Mouse (Mus musculus) MEL (cell line): ENCODE measurements around the gene Mog. TPM values are rescaled to one million over a fixed set of nuclear protein-coding genes. Genes with fewer than 3 reads are reported as not detected.

Source experiments
- DNase-seq: peaks from one replicate; pipeline ENCODE4 v3.0.0; 2011; ENCODE audit warnings: low read depth, low spot score
- H3K27ac ChIP-seq: 2 replicates; pipeline ENCODE4 v1.5.1; 2012; ENCODE audit warnings: low read depth, mild to moderate bottlenecking, control low read depth, low read length, moderate library complexity; ENCODE audit not compliant: control insufficient read depth
- H3K27me3 ChIP-seq, 2 experiments: fragments of 150-350 bp in 1 of 2; sonication (generic) in 1 of 2; 2 replicates each; pipeline ENCODE4 v1.6.1; 2012; ENCODE audit warnings: low read length in 2 of 2, mild to moderate bottlenecking in 2 of 2, improper control_type of control experiment in 1 of 2, moderate library complexity in 1 of 2; ENCODE audit not compliant: insufficient read depth in 2 of 2, control insufficient read depth in 1 of 2
- H3K36me3 ChIP-seq, 2 experiments: 2 replicates each; pipeline ENCODE4 v1.6.1; 2012 to 2014; ENCODE audit warnings: low read length in 2 of 2, improper control_type of control experiment in 1 of 2, inconsistent platforms in 1 of 2, mild to moderate bottlenecking in 1 of 2; ENCODE audit not compliant: insufficient read depth in 2 of 2, control insufficient read depth in 1 of 2
- H3K4me1 ChIP-seq, 2 experiments: fragments of 150-350 bp in 1 of 2; sonication (generic) in 1 of 2; 2 replicates each; pipeline ENCODE4 v1.6.1; 2012; ENCODE audit warnings: low read length in 2 of 2, improper control_type of control experiment in 1 of 2, mild to moderate bottlenecking in 1 of 2; ENCODE audit not compliant: insufficient read depth in 2 of 2, control insufficient read depth in 1 of 2
- H3K4me3 ChIP-seq, 2 experiments: fragments of 150-350 bp in 1 of 2; sonication (generic) in 1 of 2; 2 replicates each; pipeline ENCODE4 v1.5.1; 2012; ENCODE audit warnings: low read depth in 2 of 2, low read length in 2 of 2, mild to moderate bottlenecking in 2 of 2, moderate library complexity in 2 of 2, control low read depth in 1 of 2, improper control_type of control experiment in 1 of 2; ENCODE audit not compliant: control insufficient read depth in 1 of 2, insufficient read depth in 1 of 2
- H3K79me2 ChIP-seq: 2 replicates; pipeline ENCODE4 v1.6.1; 2012; ENCODE audit warnings: mild to moderate bottlenecking, low read length, moderate library complexity; ENCODE audit not compliant: control insufficient read depth, poor library complexity, insufficient read depth
- H3K9ac ChIP-seq: 2 replicates; pipeline ENCODE4 v1.6.1; 2012; ENCODE audit warnings: low read depth, mild to moderate bottlenecking, control low read depth, low read length, moderate library complexity; ENCODE audit not compliant: control insufficient read depth, poor library complexity, severe bottlenecking
- H3K9me3 ChIP-seq: fragments of 150-350 bp; sonication (generic); replicated peaks from 2 replicates; pipeline ENCODE4 v1.6.1; 2012; ENCODE audit warnings: mild to moderate bottlenecking, low read length, improper control_type of control experiment, moderate library complexity; ENCODE audit not compliant: insufficient read depth
- BHLHE40 ChIP-seq: IDR thresholded peaks from 2 replicates; pipeline ENCODE4 v1.6.1; 2012; ENCODE audit warnings: low read depth, mild to moderate bottlenecking, inconsistent platforms, low read length, improper control_type of control experiment, borderline replicate concordance
- CHD1 ChIP-seq: IDR thresholded peaks from 2 replicates; pipeline ENCODE4 v1.6.1; 2012; ENCODE audit warnings: low read depth, mild to moderate bottlenecking, inconsistent platforms, low read length, improper control_type of control experiment
- CHD2 ChIP-seq: IDR thresholded peaks from 2 replicates; pipeline ENCODE4 v1.6.1; 2011; ENCODE audit warnings: low read length, improper control_type of control experiment
- E2F4 ChIP-seq: IDR thresholded peaks from 2 replicates; pipeline ENCODE4 v1.6.1; 2011; ENCODE audit warnings: low read depth, low read length, improper control_type of control experiment, borderline replicate concordance
- ELF1 ChIP-seq: IDR thresholded peaks from 2 replicates; pipeline ENCODE4 v1.6.1; 2014; ENCODE audit warnings: low read depth, mild to moderate bottlenecking, inconsistent platforms, low read length, improper control_type of control experiment, moderate library complexity
- EP300 ChIP-seq, 2 experiments: IDR thresholded peaks; 2 replicates each; pipeline ENCODE4 v1.6.1; 2011; ENCODE audit warnings: improper control_type of control experiment in 2 of 2, low read length in 2 of 2, low read depth in 1 of 2, mild to moderate bottlenecking in 1 of 2
- ETS1 ChIP-seq: IDR thresholded peaks from 2 replicates; pipeline ENCODE4 v1.6.1; 2012; ENCODE audit warnings: low read depth, mild to moderate bottlenecking, inconsistent platforms, low read length, improper control_type of control experiment, moderate library complexity
- GABPA ChIP-seq: IDR thresholded peaks from 2 replicates; pipeline ENCODE4 v1.6.1; 2012; ENCODE audit warnings: low read depth, mild to moderate bottlenecking, inconsistent platforms, low read length, improper control_type of control experiment, moderate library complexity
- GATA1 ChIP-seq: IDR thresholded peaks from 2 replicates; pipeline ENCODE4 v1.6.1; 2011; ENCODE audit warnings: low read depth, low read length, improper control_type of control experiment
- KAT2A ChIP-seq: conservative IDR thresholded peaks from 2 replicates; pipeline ENCODE4 v1.6.1; 2012; ENCODE audit warnings: low read depth, low read length, improper control_type of control experiment, inconsistent platforms
- MAFK ChIP-seq: IDR thresholded peaks from 2 replicates; pipeline ENCODE4 v1.6.1; 2011; ENCODE audit warnings: low read depth, mild to moderate bottlenecking, low read length, improper control_type of control experiment, borderline replicate concordance
- MAX ChIP-seq: IDR thresholded peaks from 2 replicates; pipeline ENCODE4 v1.6.1; 2011; ENCODE audit warnings: low read length, improper control_type of control experiment
- MAZ ChIP-seq: IDR thresholded peaks from 2 replicates; pipeline ENCODE4 v1.6.1; 2012; ENCODE audit warnings: low read depth, mild to moderate bottlenecking, inconsistent platforms, low read length, improper control_type of control experiment
- MYB ChIP-seq: IDR thresholded peaks from 2 replicates; pipeline ENCODE4 v1.6.1; 2011; ENCODE audit warnings: mild to moderate bottlenecking, low read depth, low read length, improper control_type of control experiment
- MYC ChIP-seq: IDR thresholded peaks from 2 replicates; pipeline ENCODE4 v1.6.1; 2011; ENCODE audit warnings: low read depth, mild to moderate bottlenecking, low read length, improper control_type of control experiment, moderate library complexity
- NELFE ChIP-seq: IDR thresholded peaks from 2 replicates; pipeline ENCODE4 v1.6.1; 2011; ENCODE audit warnings: low read depth, low read length, improper control_type of control experiment
- NRF1 ChIP-seq: IDR thresholded peaks from 2 replicates; pipeline ENCODE4 v1.6.1; 2014; ENCODE audit warnings: low read depth, mild to moderate bottlenecking, inconsistent platforms, low read length, improper control_type of control experiment, moderate library complexity; ENCODE audit not compliant: poor library complexity, insufficient read depth, severe bottlenecking
- POLR2A ChIP-seq, 2 experiments: IDR thresholded peaks; 2 replicates each; pipeline ENCODE4 v1.6.1; 2011 to 2012; ENCODE audit warnings: low read length in 2 of 2, mild to moderate bottlenecking in 2 of 2, control low read depth in 1 of 2, improper control_type of control experiment in 1 of 2, low read depth in 1 of 2, moderate library complexity in 1 of 2; ENCODE audit not compliant: control insufficient read depth in 1 of 2, insufficient read depth in 1 of 2, poor library complexity in 1 of 2
- POLR2AphosphoS2 ChIP-seq: IDR thresholded peaks from 2 replicates; pipeline ENCODE4 v1.6.1; 2011; ENCODE audit warnings: low read length, improper control_type of control experiment
- RCOR1 ChIP-seq: IDR thresholded peaks from 2 replicates; pipeline ENCODE4 v1.6.1; 2012; ENCODE audit warnings: low read depth, mild to moderate bottlenecking, inconsistent platforms, low read length, improper control_type of control experiment
- SIN3A ChIP-seq: IDR thresholded peaks from 2 replicates; pipeline ENCODE4 v1.6.1; 2012; ENCODE audit warnings: low read length, improper control_type of control experiment, inconsistent platforms
- TBP ChIP-seq: IDR thresholded peaks from 2 replicates; pipeline ENCODE4 v1.8.0; 2011; ENCODE audit warnings: low read depth, low read length, improper control_type of control experiment
- TCF12 ChIP-seq: IDR thresholded peaks from 2 replicates; pipeline ENCODE4 v1.6.1; 2014; ENCODE audit warnings: low read depth, mild to moderate bottlenecking, inconsistent platforms, low read length, improper control_type of control experiment, moderate library complexity
- USF1 ChIP-seq: IDR thresholded peaks from 2 replicates; pipeline ENCODE4 v1.6.1; 2014; ENCODE audit warnings: low read depth, mild to moderate bottlenecking, inconsistent platforms, low read length, improper control_type of control experiment, moderate library complexity
- USF2 ChIP-seq, 2 experiments: IDR thresholded peaks; 2 replicates each; pipeline ENCODE4 v1.6.1; 2011 to 2012; ENCODE audit warnings: improper control_type of control experiment in 2 of 2, low read length in 2 of 2, borderline replicate concordance in 1 of 2, inconsistent platforms in 1 of 2, low read depth in 1 of 2, mild to moderate bottlenecking in 1 of 2; ENCODE audit not compliant: insufficient read depth in 1 of 2
- ZC3H11A ChIP-seq: IDR thresholded peaks from 2 replicates; pipeline ENCODE4 v1.6.1; 2012; ENCODE audit warnings: low read depth, mild to moderate bottlenecking, inconsistent platforms, low read length, improper control_type of control experiment
- ZKSCAN1 ChIP-seq: IDR thresholded peaks from 2 replicates; pipeline ENCODE4 v1.6.1; 2012; ENCODE audit warnings: low read depth, mild to moderate bottlenecking, inconsistent platforms, low read length, improper control_type of control experiment, moderate library complexity
- ZMIZ1 ChIP-seq: IDR thresholded peaks from 2 replicates; pipeline ENCODE4 v1.6.1; 2012; ENCODE audit warnings: low read depth, mild to moderate bottlenecking, inconsistent platforms, low read length, improper control_type of control experiment, moderate library complexity
- ZNF384 ChIP-seq: IDR thresholded peaks from 2 replicates; pipeline ENCODE4 v1.6.1; 2012; ENCODE audit warnings: low read depth, mild to moderate bottlenecking, inconsistent platforms, low read length, improper control_type of control experiment
- polyA plus RNA-seq, 2 experiments: library from polyadenylated mRNA; stranded (reverse) in 1 of 2; unstranded in 1 of 2; fragments of >175 nt in 1 of 2; fragments of >200 nt in 1 of 2; gene quantifications; 2 replicates each; pipeline versions ENCODE4 v1.2.1 to v1.2.4; 2012; ENCODE audit warnings: low replicate concordance in 2 of 2, low read depth in 1 of 2; ENCODE audit not compliant: insufficient read length in 2 of 2, insufficient read depth in 1 of 2, missing spikeins in 1 of 2
- total RNA-seq: library from RNA; depleted of rRNA; stranded (reverse); fragments of 300-350 nt; gene quantifications from 2 replicates; pipeline ENCODE4 v1.2.3, GENCODE M21; 2012

The Mog gene
- total and polyA plus RNA-seq, 3 experiments = not detected

- H3K4me3 ChIP-seq = no peak overlapping the region
Observed at GRCm38 (mm10) chr17:36971172-36971850, 51.9 kb downstream of the Mog start.

GRCm38 (mm10) chr17:36970316-36970890, 52.8 kb downstream of the Mog start:
- Histone ChIP-seq H3K27ac (no peak overlapping the region), H3K9ac (no peak overlapping the region), H3K4me3 (no peak overlapping the region), H3K79me2 (no peaks in the 10 kb centered on the region), H3K27me3 (peaks cover 0 to 3% of the 10 kb centered on the region in 2 experiments; a peak in 1 of 4 replicates), H3K36me3 (no peaks in the 10 kb centered on the region), H3K4me1 (no peaks in the 10 kb centered on the region), H3K9me3 (no peaks in the 10 kb centered on the region)
- TF ChIP-seq EP300 (IDR thresholded peaks at IDR 0.05; ENCODE audit: low read depth in 1 of 2, low read length in 2 of 2) (no peak), ELF1 (no peak), USF1 (no peak), ZNF384 (no peak), TBP (no peak), MYB (no peak), CHD2 (no peak), BHLHE40 (no peak), NELFE (no peak), SIN3A (no peak), ZKSCAN1 (no peak), ETS1 (no peak), MAZ (no peak), POLR2AphosphoS2 (no peak), CHD1 (no peak), MAFK (no peak), NRF1 (no peak), MYC (no peak), KAT2A (no peak)
- DNase-seq = no peak

More at GRCm38 (mm10) chr17:36971172-36971850, 51.9 kb downstream of the Mog start:
- DNase-seq = no peak
- no peak overlapping the region for H3K9ac ChIP-seq
- no peaks in the 10 kb centered on the region for H3K36me3 ChIP-seq
- no peaks in the 10 kb centered on the region for H3K4me1 ChIP-seq
- H3K9me3 ChIP-seq = no peaks in the 10 kb centered on the region
- H3K27ac ChIP-seq = no peak overlapping the region
- no peak for TF ChIP-seq TBP
- TF ChIP-seq MAX = no peak
- no peak for TF ChIP-seq RCOR1
- no peak for TF ChIP-seq E2F4
- TF ChIP-seq POLR2A (IDR thresholded peaks at IDR 0.05; ENCODE audit: control insufficient read depth in 1 of 2, insufficient read depth in 1 of 2, low read depth in 1 of 2, low read length in 2 of 2, poor library complexity in 1 of 2) = no peak
- TF ChIP-seq BHLHE40 = no peak
- no peak for TF ChIP-seq GABPA
- no peak for TF ChIP-seq GATA1
- TF ChIP-seq USF2 (IDR thresholded peaks at IDR 0.05; ENCODE audit: borderline replicate concordance in 1 of 2, insufficient read depth in 1 of 2, low read depth in 1 of 2, low read length in 2 of 2) = no peak
- no peak for TF ChIP-seq NELFE
- no peak for TF ChIP-seq NRF1
- TF ChIP-seq USF1 = no peak
- TF ChIP-seq CHD1 = no peak
- no peak for TF ChIP-seq MYC
- no peak for TF ChIP-seq ZC3H11A
- no peak for TF ChIP-seq POLR2AphosphoS2
- TF ChIP-seq ZMIZ1 = no peak
- no peak for TF ChIP-seq TCF12
- H3K79me2 ChIP-seq = no peaks in the 10 kb centered on the region
- H3K27me3 ChIP-seq = peaks cover 0 to 3% of the 10 kb centered on the region in 2 experiments; a peak in 1 of 4 replicates
